Mouse (Mus musculus): Measurements from ENCODE around the gene Rpl37. TPM values are rescaled to one million over a fixed set of nuclear protein-coding genes. Genes with fewer than 3 reads are reported as not detected.

Rpl37 gene
- polyA plus RNA-seq, 1 experiment = 821 TPM

DNA sequence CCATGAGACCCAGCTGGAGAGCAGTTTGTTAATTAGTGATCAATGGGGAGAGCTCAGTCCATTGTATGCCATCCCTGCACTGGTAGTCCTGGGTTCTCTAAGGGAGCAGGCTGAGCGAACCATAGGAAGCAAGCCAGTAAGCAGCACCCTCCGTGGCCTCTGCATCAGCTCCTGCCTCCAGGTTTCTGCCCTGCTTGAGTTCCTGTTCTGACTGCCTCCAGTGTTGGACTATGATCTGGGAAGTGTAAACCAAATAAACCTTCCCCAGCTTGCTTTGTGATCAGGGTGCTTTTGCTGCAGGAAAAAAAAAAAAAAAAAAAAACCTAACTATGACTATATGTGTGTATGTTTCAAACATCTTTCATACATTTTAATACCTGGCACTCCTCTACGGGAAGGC is 16.9 kb downstream of the Rpl37 start:
- no peaks in the 10 kb centered on the region for H3K36me3 ChIP-seq (ENCODE audit: control insufficient read depth, insufficient read depth, low read length)
- TF ChIP-seq POLR2A (IDR thresholded peaks at IDR 0.05; ENCODE audit: low read depth, low read length) (no peak), CTCF (conservative IDR thresholded peaks at IDR 0.05; ENCODE audit: insufficient read depth, insufficient read length, low read depth, low read length) (no peak)
- WGBS = 79% methylated on average over 3 of the region's 3 CpGs
- H3K4me3 ChIP-seq (ENCODE audit: insufficient read depth, low read depth, low read length) = no peak overlapping the region
- DNase-seq = no peak
- H3K27me3 ChIP-seq (replicated peaks; ENCODE audit: control insufficient read depth, insufficient read depth, low read length) = no peaks in the 10 kb centered on the region
- H3K4me1 ChIP-seq (ENCODE audit: control insufficient read depth, insufficient read depth, low read length) = no peaks in the 10 kb centered on the region
- no peak overlapping the region for H3K27ac ChIP-seq (ENCODE audit: insufficient read depth, low read depth, low read length)

DNA sequence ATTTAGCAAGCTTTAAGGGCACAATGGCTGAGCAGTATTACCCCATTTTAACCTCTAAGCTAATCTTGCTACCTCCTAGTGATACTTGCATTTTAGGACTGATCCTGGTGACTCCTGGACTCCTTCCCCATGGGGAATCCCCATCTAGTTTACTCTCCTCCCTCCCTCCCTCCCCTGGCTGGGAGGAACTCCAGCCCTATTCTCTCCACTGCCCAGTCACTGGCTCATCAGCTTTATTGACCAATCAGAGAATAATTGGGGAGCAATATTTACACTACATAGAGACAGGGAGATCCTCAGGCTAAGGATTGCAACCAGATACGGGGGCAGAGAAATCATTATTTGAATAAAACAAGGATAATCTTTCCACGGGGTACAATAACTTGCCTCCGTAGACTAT is 17.7 kb downstream of the Rpl37 start:
- TF ChIP-seq CTCF (conservative IDR thresholded peaks at IDR 0.05; ENCODE audit: insufficient read depth, insufficient read length, low read depth, low read length) = no peak
- no peak for TF ChIP-seq POLR2A (IDR thresholded peaks at IDR 0.05; ENCODE audit: low read depth, low read length)
- H3K4me1 ChIP-seq (ENCODE audit: control insufficient read depth, insufficient read depth, low read length) = no peaks in the 10 kb centered on the region
- 69% methylated on average over 3 of the region's 3 CpGs for WGBS
- no peaks in the 10 kb centered on the region for H3K36me3 ChIP-seq (ENCODE audit: control insufficient read depth, insufficient read depth, low read length)
- no peak overlapping the region for H3K4me3 ChIP-seq (ENCODE audit: insufficient read depth, low read depth, low read length)
- no peak overlapping the region for H3K27ac ChIP-seq (ENCODE audit: insufficient read depth, low read depth, low read length)
- H3K27me3 ChIP-seq (replicated peaks; ENCODE audit: control insufficient read depth, insufficient read depth, low read length) = no peaks in the 10 kb centered on the region
- no peak for DNase-seq

DNA sequence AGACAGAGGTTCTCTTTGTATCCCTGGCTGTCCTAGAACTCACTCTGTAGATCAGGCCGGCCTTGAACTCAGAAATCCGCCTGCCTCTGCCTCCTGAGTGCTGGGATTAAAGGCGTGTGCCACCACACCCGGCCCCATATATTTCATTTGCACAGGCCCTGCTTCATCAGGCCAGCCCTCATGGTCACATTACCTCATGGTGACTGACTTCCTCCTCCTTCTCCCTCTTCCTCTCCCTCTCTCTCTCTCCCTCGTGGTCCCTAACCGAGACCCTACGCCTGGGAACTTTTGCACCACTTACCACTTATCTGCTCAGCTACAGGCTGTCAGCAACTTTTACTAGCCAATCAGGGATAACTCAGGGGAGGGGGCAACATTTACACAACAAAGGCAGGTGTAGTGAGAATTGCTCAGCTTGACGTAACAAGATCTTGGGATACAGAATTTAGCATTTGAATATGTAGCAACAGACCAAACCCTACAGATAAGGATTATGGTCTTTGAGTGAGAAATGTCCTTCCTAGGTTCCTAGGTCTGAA is 18.6 kb downstream of the Rpl37 start:
- Histone ChIP-seq H3K4me1 (ENCODE audit: control insufficient read depth, insufficient read depth, low read length) (no peaks in the 10 kb centered on the region), H3K36me3 (ENCODE audit: control insufficient read depth, insufficient read depth, low read length) (no peaks in the 10 kb centered on the region), H3K27ac (ENCODE audit: insufficient read depth, low read depth, low read length) (no peak overlapping the region), H3K4me3 (ENCODE audit: insufficient read depth, low read depth, low read length) (no peak overlapping the region), H3K27me3 (replicated peaks; ENCODE audit: control insufficient read depth, insufficient read depth, low read length) (no peaks in the 10 kb centered on the region)
- 83% methylated on average over 8 of the region's 8 CpGs for WGBS
- TF ChIP-seq CTCF (conservative IDR thresholded peaks at IDR 0.05; ENCODE audit: insufficient read depth, insufficient read length, low read depth, low read length) = no peak
- TF ChIP-seq POLR2A (IDR thresholded peaks at IDR 0.05; ENCODE audit: low read depth, low read length) = no peak
- no peak for DNase-seq

DNA sequence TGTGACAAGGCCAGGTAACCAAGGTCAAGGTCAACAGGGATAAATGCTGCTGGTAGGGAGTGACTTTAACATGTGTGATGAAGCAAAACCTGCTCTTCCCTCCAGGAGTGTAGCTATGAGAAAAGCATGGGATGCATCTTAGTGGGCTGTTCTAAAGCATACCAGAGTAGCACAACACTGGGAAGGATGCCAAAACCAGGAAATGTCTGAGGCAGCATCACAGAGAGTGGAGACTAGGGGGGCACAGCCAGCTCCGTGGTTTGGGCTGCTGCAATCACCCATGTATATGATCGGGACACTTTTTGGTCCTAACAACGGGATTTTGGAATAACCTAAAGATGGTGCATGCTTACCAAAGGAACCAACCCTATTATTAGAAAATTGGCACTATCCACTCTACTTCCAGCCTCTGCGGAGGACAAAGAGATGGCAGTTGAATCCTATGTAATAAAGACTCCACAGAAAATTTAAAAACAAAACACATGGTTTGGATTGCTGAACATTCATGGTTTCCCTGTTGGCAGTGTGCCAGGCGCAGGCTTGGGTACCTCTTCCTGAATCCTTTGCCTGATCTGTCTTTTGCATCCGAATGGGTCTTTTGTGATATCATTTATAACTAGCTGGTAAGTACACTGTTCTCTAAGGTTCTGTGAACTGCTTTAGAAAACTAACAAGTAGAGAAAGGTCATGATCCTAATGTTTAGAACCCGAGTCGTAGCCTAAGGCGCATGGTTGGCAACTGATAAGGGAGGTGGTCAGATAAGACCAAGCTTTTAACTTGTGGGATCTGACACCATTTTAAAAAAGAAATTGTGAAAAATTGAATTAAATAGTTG is 21.8 kb downstream of the Rpl37 start:
- Histone ChIP-seq H3K4me3 (ENCODE audit: insufficient read depth, low read depth, low read length) (no peak overlapping the region), H3K27me3 (replicated peaks; ENCODE audit: control insufficient read depth, insufficient read depth, low read length) (no peaks in the 10 kb centered on the region), H3K27ac (ENCODE audit: insufficient read depth, low read depth, low read length) (no peak overlapping the region), H3K4me1 (ENCODE audit: control insufficient read depth, insufficient read depth, low read length) (no peaks in the 10 kb centered on the region), H3K36me3 (ENCODE audit: control insufficient read depth, insufficient read depth, low read length) (no peaks in the 10 kb centered on the region)
- DNase-seq = no peak
- WGBS = 74% methylated on average over 9 of the region's 9 CpGs
- TF ChIP-seq POLR2A (IDR thresholded peaks at IDR 0.05; ENCODE audit: low read depth, low read length) (no peak), CTCF (conservative IDR thresholded peaks at IDR 0.05; ENCODE audit: insufficient read depth, insufficient read length, low read depth, low read length) (no peak)

DNA sequence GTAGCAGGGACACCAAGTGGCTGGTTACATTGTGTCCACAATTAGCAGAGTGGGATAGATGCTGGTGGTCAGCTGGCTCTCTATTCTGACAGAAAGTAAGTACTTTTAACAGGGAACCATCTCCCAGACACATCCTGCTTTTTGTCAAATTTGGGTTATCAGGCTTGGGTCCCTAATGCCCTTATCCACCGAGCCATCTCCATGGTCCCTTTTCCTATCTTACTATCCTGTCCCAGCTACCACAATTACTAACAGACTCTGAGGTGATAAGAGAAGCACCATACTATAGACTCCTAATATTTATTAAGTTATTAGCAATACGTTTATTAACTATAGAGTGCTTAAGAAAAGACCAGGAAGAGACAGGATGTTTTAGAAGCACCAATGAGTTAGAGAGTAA is 22.9 kb downstream of the Rpl37 start:
- 90% methylated on average over 2 of the region's 2 CpGs for whole genome bisulfite sequencing
- H3K4me3 ChIP-seq (ENCODE audit: insufficient read depth, low read depth, low read length) = no peak overlapping the region

DNA sequence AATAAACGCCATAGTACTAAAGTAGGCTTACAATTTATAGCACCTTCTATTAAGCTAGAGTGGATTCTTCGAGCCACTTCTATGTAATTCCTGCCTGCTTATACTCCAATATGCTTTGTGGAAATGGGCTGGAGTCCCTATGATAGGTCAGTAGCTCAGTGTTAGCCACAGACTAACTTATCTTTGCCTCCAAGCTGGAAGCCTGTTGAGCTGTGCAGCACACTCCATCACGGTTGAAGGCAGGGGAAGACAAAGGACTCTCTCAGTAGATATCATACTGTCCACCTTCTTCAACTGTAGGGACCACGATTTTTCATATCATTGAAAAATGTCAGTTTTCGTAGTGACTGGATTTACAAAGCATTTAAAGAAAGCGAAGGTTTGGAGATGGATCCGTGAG is 23.4 kb downstream of the Rpl37 start:
- TF ChIP-seq POLR2A (IDR thresholded peaks at IDR 0.05; ENCODE audit: low read depth, low read length) = no peak
- WGBS = 87% methylated on average over 7 of the region's 7 CpGs
- Histone ChIP-seq H3K36me3 (ENCODE audit: control insufficient read depth, insufficient read depth, low read length) (no peaks in the 10 kb centered on the region), H3K27ac (ENCODE audit: insufficient read depth, low read depth, low read length) (no peak overlapping the region), H3K27me3 (replicated peaks; ENCODE audit: control insufficient read depth, insufficient read depth, low read length) (no peaks in the 10 kb centered on the region), H3K4me3 (ENCODE audit: insufficient read depth, low read depth, low read length) (no peak overlapping the region), H3K4me1 (ENCODE audit: control insufficient read depth, insufficient read depth, low read length) (no peaks in the 10 kb centered on the region; the same call in 1 of the 2 replicates)
- no peak for DNase-seq

More for the DNA sequence above, 22.9 kb downstream of the Rpl37 start:
- TF ChIP-seq POLR2A (IDR thresholded peaks at IDR 0.05; ENCODE audit: low read depth, low read length) = no peak
- no peak for TF ChIP-seq CTCF (conservative IDR thresholded peaks at IDR 0.05; ENCODE audit: insufficient read depth, insufficient read length, low read depth, low read length)
- no peak for DNase-seq
- H3K4me1 ChIP-seq (ENCODE audit: control insufficient read depth, insufficient read depth, low read length) = no peaks in the 10 kb centered on the region; the same call in 1 of the 2 replicates
- no peak overlapping the region for H3K27ac ChIP-seq (ENCODE audit: insufficient read depth, low read depth, low read length)
- no peaks in the 10 kb centered on the region for H3K27me3 ChIP-seq (replicated peaks; ENCODE audit: control insufficient read depth, insufficient read depth, low read length)
- H3K36me3 ChIP-seq (ENCODE audit: control insufficient read depth, insufficient read depth, low read length) = no peaks in the 10 kb centered on the region

DNA sequence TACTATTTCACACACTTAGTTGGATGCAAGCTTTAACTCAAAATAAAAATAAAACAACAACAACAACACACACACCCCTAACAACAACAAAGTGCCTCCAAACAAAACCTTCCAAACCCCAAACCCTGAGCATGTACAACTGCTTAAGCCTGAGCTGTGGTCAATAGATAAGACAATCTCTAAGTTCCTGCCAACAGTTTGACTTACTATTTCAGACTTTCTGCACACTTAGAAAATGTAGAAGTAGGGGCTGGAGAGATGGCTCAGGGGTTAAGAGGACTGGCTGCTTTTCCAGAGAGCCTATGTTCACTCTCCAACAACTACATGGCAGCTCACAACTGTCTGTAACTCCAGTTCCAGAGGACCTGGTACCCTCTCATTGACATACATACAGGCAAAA is 23.9 kb downstream of the Rpl37 start:
- H3K4me1 ChIP-seq (ENCODE audit: control insufficient read depth, insufficient read depth, low read length) = no peaks in the 10 kb centered on the region; the same call in 1 of the 2 replicates
- no peak for TF ChIP-seq CTCF (conservative IDR thresholded peaks at IDR 0.05; ENCODE audit: insufficient read depth, insufficient read length, low read depth, low read length)
- TF ChIP-seq POLR2A (IDR thresholded peaks at IDR 0.05; ENCODE audit: low read depth, low read length) = no peak
- no peaks in the 10 kb centered on the region for H3K36me3 ChIP-seq (ENCODE audit: control insufficient read depth, insufficient read depth, low read length)
- DNase-seq = no peak
- no peaks in the 10 kb centered on the region for H3K27me3 ChIP-seq (replicated peaks; ENCODE audit: control insufficient read depth, insufficient read depth, low read length)
- no peak overlapping the region for H3K4me3 ChIP-seq (ENCODE audit: insufficient read depth, low read depth, low read length)
- H3K27ac ChIP-seq (ENCODE audit: insufficient read depth, low read depth, low read length) = no peak overlapping the region

Measured in kidney, adult 2 months (tissue).